Mouse (Mus musculus): Measurements from ENCODE around the gene Nab2.

DNA sequence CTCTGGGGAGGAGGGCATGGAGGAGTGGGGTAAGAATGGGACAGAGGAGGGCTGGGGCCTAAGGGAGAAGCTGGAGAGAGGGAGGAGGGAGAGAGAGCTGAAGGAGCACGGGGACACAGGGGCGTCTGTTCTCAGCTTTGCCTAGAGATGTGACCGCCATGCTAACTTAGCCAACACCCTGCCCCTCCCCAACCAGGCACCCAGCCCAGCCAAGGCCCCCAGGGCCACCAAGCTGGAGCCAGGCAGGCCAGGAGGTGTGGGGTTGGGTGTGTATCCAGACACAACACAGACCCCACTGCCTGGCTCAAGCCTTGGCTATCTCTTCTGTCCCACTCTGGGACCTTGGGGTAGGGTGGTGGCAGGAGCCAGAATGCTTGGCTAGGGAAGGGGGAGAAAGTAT lies 52.8 kb downstream of the Nab2 start:
- TF ChIP-seq CTCF (IDR thresholded peaks at IDR 0.05; ENCODE audit: low read depth, low read length), result no peak
- no peak for TF ChIP-seq POLR2A (IDR thresholded peaks at IDR 0.05; ENCODE audit: extremely low read depth, insufficient read depth, low read length)

Measured in liver, adult 2 months (tissue).